23 mouse cellular contexts compared by ENCODE assay signal in genomic region chr11:24731431-24731830, GRCm38 (mm10).
A peak's percentile ranks its signal among the peaks of the same experiment; 100 is the strongest.
DNase-seq lines count a peak whose midpoint lies in the region; ATAC-seq lines count a peak whose summit lies in the region.
"Had no signal": no experiment of that assay in that cellular context is flagged by ENCODE, and none has a peak within 500 bp of the region (broad histone marks: within the 10 kb centered on the region; RNA-seq: fewer than 3 reads in every experiment).

No protein-coding gene starts in this region.

- ATAC-seq in embryonic facial prominence, embryonic 14.5 days (ENCODE audit: low read depth): no peak
- 0 out of 2 replicates have a peak, but pooled peaks have one; percentile 64 for ATAC-seq in limb, embryonic 13.5 days (ENCODE audit: low FRiP score, low read depth)
- ATAC-seq in forebrain, embryonic 16.5 days: no peak
- ATAC-seq: activated CD4-positive, CD25-positive, alpha-beta regulatory T cell, adult 4 months; CD4-positive, CD25-positive, alpha-beta regulatory T cell, adult 4 months; forebrain, embryonic 13.5 days; forebrain, embryonic 15.5 days; Patski had no signal

- H3K4me3 ChIP-seq in embryonic facial prominence, embryonic 14.5 days (ENCODE audit: low read depth, low read length): no peak overlapping the region
- no peak overlapping the region for H3K4me3 ChIP-seq in embryonic facial prominence, embryonic 10.5 days
- H3K4me3 ChIP-seq in limb, embryonic 13.5 days: no peak overlapping the region
- no peak overlapping the region for H3K4me3 ChIP-seq in limb, embryonic 10.5 days
- H3K4me3 ChIP-seq in forebrain, embryonic 16.5 days (replicated peaks; ENCODE audit: low read length): no peak overlapping the region
- H3K4me3 ChIP-seq: embryonic facial prominence, embryonic 13.5 days; forebrain, embryonic 13.5 days; forebrain, embryonic 15.5 days had no signal

- no peak overlapping the region for H3K9ac ChIP-seq in embryonic facial prominence, embryonic 14.5 days (ENCODE audit: low read depth, low read length)
- H3K9ac ChIP-seq in limb, embryonic 13.5 days: no peak overlapping the region
- no peak overlapping the region for H3K9ac ChIP-seq in forebrain, embryonic 16.5 days (replicated peaks; ENCODE audit: low read depth, low read length)
- H3K9ac ChIP-seq: embryonic facial prominence, embryonic 13.5 days; forebrain, embryonic 13.5 days; forebrain, embryonic 15.5 days had no signal

- no peak overlapping the region for H3K4me2 ChIP-seq in embryonic facial prominence, embryonic 14.5 days (ENCODE audit: low read depth, low read length)
- no peak overlapping the region for H3K4me2 ChIP-seq in limb, embryonic 13.5 days (replicated peaks)
- no peak overlapping the region for H3K4me2 ChIP-seq in forebrain, embryonic 16.5 days (ENCODE audit: low read length)
- H3K4me2 ChIP-seq: embryonic facial prominence, embryonic 13.5 days; forebrain, embryonic 13.5 days; forebrain, embryonic 15.5 days had no signal

- H3K27me3 ChIP-seq in embryonic facial prominence, embryonic 14.5 days (replicated peaks; ENCODE audit: control insufficient read depth, insufficient read depth, low read length): no peaks in the 10 kb centered on the region
- H3K27me3 ChIP-seq in embryonic facial prominence, embryonic 10.5 days (replicated peaks; ENCODE audit: low read depth, poor library complexity, severe bottlenecking): no peaks in the 10 kb centered on the region
- H3K27me3 ChIP-seq in limb, embryonic 13.5 days: no peaks in the 10 kb centered on the region
- no peaks in the 10 kb centered on the region for H3K27me3 ChIP-seq in limb, embryonic 10.5 days (ENCODE audit: low read depth, poor library complexity, severe bottlenecking)
- H3K27me3 ChIP-seq in forebrain, embryonic 16.5 days (replicated peaks; ENCODE audit: control insufficient read depth, insufficient read depth, low read length): no peaks in the 10 kb centered on the region
- H3K27me3 ChIP-seq: CH12.LX; embryonic facial prominence, embryonic 13.5 days; forebrain, embryonic 13.5 days; forebrain, embryonic 15.5 days; Patski had no signal

- H3K9me3 ChIP-seq in embryonic facial prominence, embryonic 14.5 days (ENCODE audit: control insufficient read depth, low read length): no peaks in the 10 kb centered on the region
- H3K9me3 ChIP-seq in embryonic facial prominence, embryonic 10.5 days: no peaks in the 10 kb centered on the region
- no peaks in the 10 kb centered on the region for H3K9me3 ChIP-seq in limb, embryonic 13.5 days
- H3K9me3 ChIP-seq in limb, embryonic 10.5 days (replicated peaks): no peaks in the 10 kb centered on the region
- no peaks in the 10 kb centered on the region for H3K9me3 ChIP-seq in forebrain, embryonic 16.5 days (ENCODE audit: control insufficient read depth, low read length)
- H3K9me3 ChIP-seq: embryonic facial prominence, embryonic 13.5 days; forebrain, embryonic 13.5 days; forebrain, embryonic 15.5 days; G1E had no signal

- 11% methylated on average over 1 of the region's 1 CpGs for WGBS in embryonic facial prominence, embryonic 14.5 days
- 13% methylated on average over 1 of the region's 1 CpGs for WGBS in embryonic facial prominence, embryonic 10.5 days
- 19% methylated on average over 1 of the region's 1 CpGs for WGBS in limb, embryonic 13.5 days
- 21% methylated on average over 1 of the region's 1 CpGs for WGBS in limb, embryonic 10.5 days
- 19% methylated on average over 1 of the region's 1 CpGs for WGBS in forebrain, embryonic 16.5 days

- H3K27ac ChIP-seq in embryonic facial prominence, embryonic 14.5 days (replicated peaks; ENCODE audit: low read depth, low read length): no peak overlapping the region
- no peak overlapping the region for H3K27ac ChIP-seq in embryonic facial prominence, embryonic 10.5 days (replicated peaks)
- no peak overlapping the region for H3K27ac ChIP-seq in limb, embryonic 13.5 days
- H3K27ac ChIP-seq in limb, embryonic 10.5 days: no peak overlapping the region
- no peak overlapping the region for H3K27ac ChIP-seq in forebrain, embryonic 16.5 days (ENCODE audit: low read length)
- H3K27ac ChIP-seq: embryonic facial prominence, embryonic 13.5 days; forebrain, embryonic 13.5 days; forebrain, embryonic 15.5 days had no signal

- DNase-seq in embryonic facial prominence, embryonic 14.5 days (ENCODE audit: low spot score): peak; percentile 32
- no peak for DNase-seq in embryonic facial prominence, embryonic 10.5 days (ENCODE audit: low spot score)
- no peak for DNase-seq in limb, embryonic 10.5 days (ENCODE audit: low spot score)
- DNase-seq in R1 (ENCODE audit: low read depth, low spot score): peak; percentile 8
- DNase-seq: adrenal gland, adult 8-10 months; adrenal gland, postnatal 14 days; adrenal gland, postnatal 36 days; B cell, adult 2 months; cerebellum, adult 11-12 months; cerebellum, adult 2 months; cerebellum, adult 9-10 months; cerebellum, postnatal 10 days; cerebellum, postnatal 25 days had no signal

- H3K4me1 ChIP-seq in embryonic facial prominence, embryonic 14.5 days (ENCODE audit: control insufficient read depth, insufficient read depth, low read length): no peaks in the 10 kb centered on the region
- H3K4me1 ChIP-seq in embryonic facial prominence, embryonic 10.5 days: no peaks in the 10 kb centered on the region
- peaks cover 8% of the 10 kb centered on the region; the same call in 1 of the 2 replicates for H3K4me1 ChIP-seq in limb, embryonic 13.5 days
- H3K4me1 ChIP-seq in limb, embryonic 10.5 days: peaks cover 5% of the 10 kb centered on the region; the same call in 1 of the 2 replicates
- peaks cover 10% of the 10 kb centered on the region for H3K4me1 ChIP-seq in forebrain, embryonic 16.5 days (replicated peaks; ENCODE audit: control insufficient read depth, insufficient read depth, low read length)
- H3K4me1 ChIP-seq: embryonic facial prominence, embryonic 13.5 days had no signal

- H3K36me3 ChIP-seq in embryonic facial prominence, embryonic 14.5 days (ENCODE audit: control insufficient read depth, insufficient read depth, low read length): no peaks in the 10 kb centered on the region
- H3K36me3 ChIP-seq in embryonic facial prominence, embryonic 10.5 days (replicated peaks): no peaks in the 10 kb centered on the region
- H3K36me3 ChIP-seq in limb, embryonic 13.5 days: no peaks in the 10 kb centered on the region
- no peaks in the 10 kb centered on the region for H3K36me3 ChIP-seq in limb, embryonic 10.5 days
- H3K36me3 ChIP-seq in forebrain, embryonic 16.5 days (ENCODE audit: control insufficient read depth, insufficient read depth): no peaks in the 10 kb centered on the region
- H3K36me3 ChIP-seq: embryonic facial prominence, embryonic 13.5 days; forebrain, embryonic 15.5 days; G1E had no signal

Comparison
In these comparisons a context has a peak if more than half of its experiments do, and no peak if none do; other contexts are left out.
1. DNase-seq: peak in embryonic facial prominence, embryonic 14.5 days (single experiment) and R1 (single experiment); none in embryonic facial prominence, embryonic 10.5 days (single experiment) and limb, embryonic 10.5 days (single experiment).